Mouse (Mus musculus): ENCODE data around the gene Sele.

Gene Sele

GRCm38 (mm10) chr1:164073091-164073490 lies 25.1 kb downstream of the Sele start:
- DNase-seq = no peak

GRCm38 (mm10) chr1:164073803-164074202 lies 25.8 kb downstream of the Sele start:
- no peak for DNase-seq

GRCm38 (mm10) chr1:164074606-164075140 lies 26.6 kb downstream of the Sele start:
- no peak for DNase-seq

GRCm38 (mm10) chr1:164075416-164075815 lies 27.4 kb downstream of the Sele start:
- no peak for DNase-seq

GRCm38 (mm10) chr1:164076441-164076840 lies 28.4 kb downstream of the Sele start:
- DNase-seq = no peak

GRCm38 (mm10) chr1:164077031-164077430 lies 29.0 kb downstream of the Sele start:
- no peak for DNase-seq

GRCm38 (mm10) chr1:164078323-164078741 lies 30.3 kb downstream of the Sele start:
- no peak for DNase-seq

GRCm38 (mm10) chr1:164079091-164079490 lies 31.1 kb downstream of the Sele start:
- DNase-seq = no peak

GRCm38 (mm10) chr1:164083046-164083445 lies 35.0 kb downstream of the Sele start:
- no peak for DNase-seq

- no peak for DNase-seq
Measured at GRCm38 (mm10) chr1:164086797-164087196, 38.8 kb downstream of the Sele start.

- no peak for DNase-seq
Measured at GRCm38 (mm10) chr1:164087872-164088271, 39.8 kb downstream of the Sele start.

- no peak for DNase-seq
Measured at GRCm38 (mm10) chr1:164096780-164097179, 48.7 kb downstream of the Sele start.

- no peak for DNase-seq
Measured at GRCm38 (mm10) chr1:164097911-164098310, 49.9 kb downstream of the Sele start.

- no peak for DNase-seq
Measured at GRCm38 (mm10) chr1:164098372-164098771, 50.3 kb downstream of the Sele start.

All from lung, postnatal 10 days (tissue).